Mouse (Mus musculus) heart, postnatal 0 days (tissue): ENCODE results near the gene Rhobtb3.

Experiments used
- CTCF ChIP-seq: IDR thresholded peaks from 2 replicates; pipeline ENCODE4 v1.5.1; 2016; ENCODE audit warnings: antibody characterized with exemption, control low read depth, low read depth
- EP300 ChIP-seq: IDR thresholded peaks from 2 replicates; pipeline ENCODE4 v1.6.1; 2016; ENCODE audit warnings: antibody characterized with exemption, low read depth

- TF ChIP-seq CTCF (no peak), EP300 (no peak)
Observed at GRCm38 (mm10) chr13:75975629-75976028, 31.9 kb upstream of the Rhobtb3 start.
